Mouse (Mus musculus): ENCODE measurements at regions not wholly inside any gene's neighbourhood (a gene's known extent, or its start where the extent isn't known, plus 50 kb on each side); places are given as distances from the start of the nearest gene placed in this dataset.

DNA sequence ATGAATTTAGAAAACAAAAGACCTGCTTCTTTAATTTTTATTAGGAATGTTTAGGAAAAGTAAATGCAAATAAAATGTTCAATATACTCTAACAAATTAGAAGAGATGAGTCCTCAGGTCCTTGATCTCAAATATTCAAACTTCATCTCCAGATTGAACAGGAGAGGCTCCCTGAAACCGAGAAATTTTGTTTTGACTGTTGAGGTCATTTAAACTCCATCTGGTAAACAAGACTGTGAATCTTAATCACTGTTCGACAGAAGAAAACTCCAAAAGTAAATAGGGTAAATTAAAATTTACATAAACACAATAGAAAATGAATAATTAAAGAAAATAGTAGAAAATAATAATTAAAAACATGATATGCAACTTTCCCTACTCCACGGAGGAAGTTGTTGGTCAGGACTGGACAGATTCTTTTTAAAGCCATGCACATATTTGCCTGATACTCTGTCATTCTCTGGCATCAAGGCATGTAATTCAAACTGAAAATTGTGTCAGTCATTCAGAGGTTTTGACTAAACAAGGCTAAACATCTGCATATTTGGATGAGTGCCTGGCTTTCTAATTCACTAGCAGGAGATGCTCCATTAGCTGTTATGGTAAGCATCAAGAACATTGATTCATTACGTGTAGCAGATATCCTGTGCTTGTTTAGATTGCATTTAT, 470.8 kb downstream of the Cenpc1 start:
- Histone ChIP-seq H3K27me3 (ENCODE audit: insufficient read depth, low read length) (no peaks in the 10 kb centered on the region), H3K4me1 (replicated peaks; ENCODE audit: low read depth, low read length) (no peaks in the 10 kb centered on the region), H3K9me3 (ENCODE audit: low read length) (no peaks in the 10 kb centered on the region), H3K36me3 (ENCODE audit: insufficient read depth, low read length) (no peaks in the 10 kb centered on the region), H3K4me3 (replicated peaks; ENCODE audit: low read length) (no peak overlapping the region)
- TF ChIP-seq CTCF (conservative IDR thresholded peaks at IDR 0.05; ENCODE audit: low read length) (no peak), NANOG (IDR thresholded peaks at IDR 0.05; ENCODE audit: borderline replicate concordance, low read length) (no peak), POU5F1 (IDR thresholded peaks at IDR 0.05; ENCODE audit: borderline replicate concordance, low read length) (no peak)

DNA sequence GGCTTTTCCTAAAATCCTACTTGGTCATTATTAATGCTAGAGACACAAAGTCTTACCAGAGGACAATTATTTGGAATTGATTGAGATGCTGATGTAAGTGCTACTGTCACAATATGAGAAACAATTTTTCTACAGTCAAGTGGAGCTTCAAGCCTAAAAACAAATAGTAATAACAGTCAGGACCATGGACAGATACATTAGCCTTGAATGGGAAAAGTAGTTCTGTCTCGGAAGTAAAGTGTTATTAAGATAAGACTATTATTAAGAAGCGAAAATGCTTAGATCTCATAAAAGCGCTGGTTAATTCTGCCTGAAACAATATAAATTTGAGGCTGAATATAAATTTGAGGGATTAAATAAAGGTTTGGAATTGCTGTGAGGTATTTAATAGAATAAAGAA, 473.1 kb downstream of the Cenpc1 start:
- Histone ChIP-seq H3K4me1 (replicated peaks; ENCODE audit: low read depth, low read length) (no peaks in the 10 kb centered on the region), H3K4me3 (replicated peaks; ENCODE audit: low read length) (no peak overlapping the region), H3K9me3 (ENCODE audit: low read length) (no peaks in the 10 kb centered on the region), H3K36me3 (ENCODE audit: insufficient read depth, low read length) (no peaks in the 10 kb centered on the region), H3K27me3 (ENCODE audit: insufficient read depth, low read length) (no peaks in the 10 kb centered on the region)
- TF ChIP-seq NANOG (IDR thresholded peaks at IDR 0.05; ENCODE audit: borderline replicate concordance, low read length) (no peak), CTCF (conservative IDR thresholded peaks at IDR 0.05; ENCODE audit: low read length) (no peak), POU5F1 (IDR thresholded peaks at IDR 0.05; ENCODE audit: borderline replicate concordance, low read length) (no peak)

DNA sequence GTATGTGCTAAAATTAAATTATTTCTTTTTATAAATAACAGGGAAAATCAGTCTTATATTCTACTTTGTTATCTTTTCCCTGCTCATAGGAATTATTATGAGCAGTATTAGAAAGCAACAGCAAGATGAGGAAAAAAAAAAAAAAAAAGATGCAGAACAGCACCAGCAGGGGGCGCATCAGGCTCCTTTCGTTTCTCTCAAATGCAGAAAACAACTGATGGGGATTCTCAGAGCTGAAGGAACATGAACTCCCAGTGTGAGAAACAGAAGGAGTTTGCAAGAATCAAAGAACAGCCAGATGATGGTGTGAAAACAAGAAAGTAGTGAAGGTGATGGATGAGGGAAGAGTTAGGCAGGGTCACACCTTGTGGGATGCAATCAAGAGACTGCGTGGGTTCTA, 478.7 kb downstream of the Cenpc1 start:
- no peak for TF ChIP-seq POU5F1 (IDR thresholded peaks at IDR 0.05; ENCODE audit: borderline replicate concordance, low read length)
- peak; percentile 59 for TF ChIP-seq CTCF (conservative IDR thresholded peaks at IDR 0.05; ENCODE audit: low read length)
- Histone ChIP-seq H3K4me3 (replicated peaks; ENCODE audit: low read length) (no peak overlapping the region), H3K27me3 (ENCODE audit: insufficient read depth, low read length) (no peaks in the 10 kb centered on the region), H3K9me3 (ENCODE audit: low read length) (no peaks in the 10 kb centered on the region), H3K36me3 (ENCODE audit: insufficient read depth, low read length) (no peaks in the 10 kb centered on the region), H3K4me1 (replicated peaks; ENCODE audit: low read depth, low read length) (no peaks in the 10 kb centered on the region)

DNA sequence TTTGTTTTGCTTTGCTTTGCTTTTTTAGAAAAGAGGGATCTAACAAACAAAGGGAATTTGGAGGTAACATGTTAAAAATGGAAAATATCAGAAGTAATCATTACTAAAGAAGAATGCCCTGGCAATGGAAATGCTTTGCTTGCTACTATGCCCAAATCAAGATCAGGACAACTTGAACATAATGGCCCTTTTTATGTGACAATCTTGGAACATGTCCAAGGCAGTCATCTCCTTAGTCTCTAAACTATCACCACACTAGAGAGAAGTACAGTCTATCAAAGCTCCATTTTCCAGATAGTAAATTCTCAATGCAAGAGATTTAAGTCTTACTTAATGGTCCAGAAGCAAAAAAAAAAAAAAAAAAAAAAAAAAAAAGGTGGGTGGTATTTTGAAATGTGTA, 492.9 kb downstream of the Cenpc1 start:
- no peaks in the 10 kb centered on the region for H3K36me3 ChIP-seq (ENCODE audit: insufficient read depth, low read length)
- H3K4me1 ChIP-seq (replicated peaks; ENCODE audit: low read depth, low read length), result no peaks in the 10 kb centered on the region
- TF ChIP-seq NANOG (IDR thresholded peaks at IDR 0.05; ENCODE audit: borderline replicate concordance, low read length) (no peak), CTCF (conservative IDR thresholded peaks at IDR 0.05; ENCODE audit: low read length) (no peak), POU5F1 (IDR thresholded peaks at IDR 0.05; ENCODE audit: borderline replicate concordance, low read length) (no peak)
- H3K27me3 ChIP-seq (ENCODE audit: insufficient read depth, low read length), result no peaks in the 10 kb centered on the region
- H3K4me3 ChIP-seq (replicated peaks; ENCODE audit: low read length), result no peak overlapping the region
- no peaks in the 10 kb centered on the region for H3K9me3 ChIP-seq (ENCODE audit: low read length)

DNA sequence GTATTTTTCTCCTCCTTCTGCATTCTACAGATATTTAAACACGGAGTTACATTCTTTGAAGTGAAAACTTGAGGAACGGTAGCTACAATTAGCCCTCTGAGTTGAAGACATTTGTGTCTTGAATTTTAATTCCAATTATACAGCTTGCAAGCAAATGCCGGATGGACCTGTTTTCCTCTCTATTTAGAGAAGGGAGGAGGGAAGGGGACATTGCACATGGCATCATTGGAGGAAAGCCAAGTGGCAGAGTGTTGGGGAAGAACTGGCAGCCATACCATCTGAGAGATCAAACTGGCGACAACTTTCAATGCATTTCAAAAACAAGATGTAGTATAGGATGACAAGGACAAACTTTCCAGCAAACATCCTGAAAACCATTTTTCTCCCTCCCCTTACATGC, 493.4 kb downstream of the Cenpc1 start:
- Histone ChIP-seq H3K27me3 (ENCODE audit: insufficient read depth, low read length) (no peaks in the 10 kb centered on the region), H3K9me3 (ENCODE audit: low read length) (no peaks in the 10 kb centered on the region), H3K4me1 (replicated peaks; ENCODE audit: low read depth, low read length) (no peaks in the 10 kb centered on the region), H3K4me3 (replicated peaks; ENCODE audit: low read length) (no peak overlapping the region), H3K36me3 (ENCODE audit: insufficient read depth, low read length) (no peaks in the 10 kb centered on the region)
- TF ChIP-seq CTCF (conservative IDR thresholded peaks at IDR 0.05; ENCODE audit: low read length) (no peak), POU5F1 (IDR thresholded peaks at IDR 0.05; ENCODE audit: borderline replicate concordance, low read length) (no peak), NANOG (IDR thresholded peaks at IDR 0.05; ENCODE audit: borderline replicate concordance, low read length) (no peak)

DNA sequence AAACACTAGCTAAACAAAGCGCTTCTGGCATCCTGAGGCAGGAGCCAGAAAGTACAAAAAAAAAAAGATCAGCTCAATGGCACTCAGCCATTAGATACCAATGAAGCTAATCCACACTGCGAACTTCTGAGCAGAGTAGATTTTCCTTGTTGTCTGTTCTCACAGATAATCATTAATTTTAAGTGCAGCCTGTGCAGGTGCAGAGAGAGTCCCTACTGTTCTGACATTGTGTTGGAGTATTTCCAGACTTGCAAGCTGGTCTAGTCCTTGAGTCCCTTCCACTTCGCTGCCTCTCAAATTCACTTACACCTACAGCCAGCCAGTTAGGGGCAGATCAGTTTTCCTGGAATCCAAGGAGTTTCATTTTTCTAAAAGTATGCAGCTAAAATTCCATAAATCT, 494.0 kb downstream of the Cenpc1 start:
- TF ChIP-seq CTCF (conservative IDR thresholded peaks at IDR 0.05; ENCODE audit: low read length) (no peak), POU5F1 (IDR thresholded peaks at IDR 0.05; ENCODE audit: borderline replicate concordance, low read length) (no peak), NANOG (IDR thresholded peaks at IDR 0.05; ENCODE audit: borderline replicate concordance, low read length) (no peak)
- Histone ChIP-seq H3K27me3 (ENCODE audit: insufficient read depth, low read length) (no peaks in the 10 kb centered on the region), H3K36me3 (ENCODE audit: insufficient read depth, low read length) (no peaks in the 10 kb centered on the region)

DNA sequence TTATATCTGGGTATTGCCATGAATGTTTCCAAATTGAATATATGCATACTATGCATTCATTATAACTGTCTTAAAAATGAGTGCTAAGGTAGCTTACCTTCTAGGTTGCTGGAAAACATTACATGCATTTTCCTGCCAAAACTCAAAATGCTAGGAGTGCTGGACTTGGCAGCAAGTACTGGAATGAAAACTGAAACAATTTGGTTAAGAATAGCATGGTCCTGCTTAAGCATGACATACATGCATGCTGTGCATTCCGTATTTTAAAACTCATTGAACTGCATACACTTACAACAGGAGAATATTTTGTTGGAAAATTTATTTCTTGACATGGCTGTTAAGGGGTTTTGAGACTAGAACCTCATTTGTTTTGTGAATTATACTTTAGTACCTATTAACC, 529.1 kb downstream of the Cenpc1 start:
- H3K36me3 ChIP-seq (ENCODE audit: insufficient read depth, low read length), result no peaks in the 10 kb centered on the region
- no peak for TF ChIP-seq CTCF (conservative IDR thresholded peaks at IDR 0.05; ENCODE audit: low read length)
- TF ChIP-seq NANOG (IDR thresholded peaks at IDR 0.05; ENCODE audit: borderline replicate concordance, low read length), result no peak
- TF ChIP-seq POU5F1 (IDR thresholded peaks at IDR 0.05; ENCODE audit: borderline replicate concordance, low read length), result no peak
- H3K4me1 ChIP-seq (replicated peaks; ENCODE audit: low read depth, low read length), result no peaks in the 10 kb centered on the region
- H3K9me3 ChIP-seq (ENCODE audit: low read length), result no peaks in the 10 kb centered on the region
- H3K27me3 ChIP-seq (ENCODE audit: insufficient read depth, low read length), result no peaks in the 10 kb centered on the region
- H3K4me3 ChIP-seq (replicated peaks; ENCODE audit: low read length), result no peak overlapping the region

More for the DNA sequence above, 494.0 kb downstream of the Cenpc1 start:
- H3K4me1 ChIP-seq (replicated peaks; ENCODE audit: low read depth, low read length), result no peaks in the 10 kb centered on the region
- H3K9me3 ChIP-seq (ENCODE audit: low read length), result no peaks in the 10 kb centered on the region
- no peak overlapping the region for H3K4me3 ChIP-seq (replicated peaks; ENCODE audit: low read length)

DNA sequence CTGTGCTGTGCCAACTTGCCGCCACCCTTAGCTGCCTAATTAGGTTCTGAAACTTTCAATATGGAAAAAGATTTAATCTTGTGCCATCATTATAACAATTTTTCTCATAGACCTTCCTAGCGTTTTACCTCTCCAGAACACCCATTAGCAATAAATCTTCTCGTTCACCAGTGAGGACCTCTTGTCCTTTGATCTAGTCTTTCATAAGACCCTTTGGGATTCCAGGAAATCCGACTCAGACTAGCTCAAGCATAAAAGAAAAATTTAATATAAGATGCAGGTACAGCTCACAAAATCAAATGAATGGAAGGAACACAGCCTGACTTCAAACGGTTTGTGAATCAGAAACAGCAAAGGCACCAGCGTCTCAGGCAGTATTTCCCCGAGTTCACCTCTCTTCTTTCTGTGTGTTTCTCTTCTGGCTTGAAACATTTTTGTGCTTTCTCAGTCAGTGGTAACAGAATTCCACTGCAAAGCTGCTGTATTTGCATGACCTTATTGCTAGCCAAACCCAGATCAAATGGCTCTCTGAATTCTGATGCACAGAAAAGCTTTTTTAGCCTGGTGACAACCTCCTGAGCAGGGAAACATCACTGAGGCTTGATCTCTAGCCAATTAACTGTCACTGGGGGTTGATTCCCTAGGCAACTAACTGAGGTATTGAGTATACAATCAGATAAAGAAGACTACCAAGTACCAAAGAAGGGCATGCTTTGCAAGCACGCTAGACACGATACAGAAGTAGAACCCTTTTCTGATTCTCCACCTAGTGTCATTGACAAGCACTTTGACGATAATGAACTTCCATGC, 539.8 kb downstream of the Cenpc1 start:
- H3K4me1 ChIP-seq (replicated peaks; ENCODE audit: low read depth, low read length), result no peaks in the 10 kb centered on the region
- H3K9me3 ChIP-seq (ENCODE audit: low read length), result no peaks in the 10 kb centered on the region
- TF ChIP-seq POU5F1 (IDR thresholded peaks at IDR 0.05; ENCODE audit: borderline replicate concordance, low read length) (no peak), NANOG (IDR thresholded peaks at IDR 0.05; ENCODE audit: borderline replicate concordance, low read length) (no peak), CTCF (conservative IDR thresholded peaks at IDR 0.05; ENCODE audit: low read length) (no peak)
- H3K4me3 ChIP-seq (replicated peaks; ENCODE audit: low read length), result no peak overlapping the region
- H3K27me3 ChIP-seq (ENCODE audit: insufficient read depth, low read length), result no peaks in the 10 kb centered on the region
- no peaks in the 10 kb centered on the region for H3K36me3 ChIP-seq (ENCODE audit: insufficient read depth, low read length)
